Comparison of ENCODE assay signal across 8 mouse cellular contexts in genomic region chr9:65101686-65102376, GRCm38 (mm10). TPM values are rescaled to one million over a fixed set of nuclear protein-coding genes. Genes with fewer than 3 reads are reported as not detected.
DNase-seq lines count a peak whose midpoint lies in the region; ATAC-seq and TF ChIP-seq lines count a peak whose summit lies in the region.

No protein-coding gene starts in this region.

- H3K4me1 ChIP-seq in lung, postnatal 0 days (ENCODE audit: insufficient read depth, low read depth, low read length): peaks cover 8% of the 10 kb centered on the region

- peak; percentile 52 for ATAC-seq in lung, postnatal 0 days

- H3K9ac ChIP-seq in lung, postnatal 0 days (replicated peaks; ENCODE audit: low read depth): 0 out of 2 replicates have a peak overlapping the region, but pooled peaks have one; percentile 23

- no peak for TF ChIP-seq EP300 in lung, postnatal 0 days (IDR thresholded peaks at IDR 0.05)

- peak; percentile 49 for DNase-seq in urinary bladder, postnatal 14 days (ENCODE audit: low spot score)
- DNase-seq in urinary bladder, postnatal 10 days (ENCODE audit: low spot score): no peak
- DNase-seq in embryo, embryonic 11 days: peak; percentile 70
- peak; percentile 38 to 43 for DNase-seq in gastrocnemius, postnatal 36 days
- DNase-seq in kidney, postnatal 14 days: peak; percentile 25
- peak; percentile 25 for DNase-seq in lung, postnatal 0 days (ENCODE audit: low spot score)
- peak; percentile 33 to 44 for DNase-seq in right cerebral cortex, adult 2 months (ENCODE audit: low spot score in 2 of 2)
- no peak for DNase-seq in thymus, postnatal 4 days

- H3K4me2 ChIP-seq in lung, postnatal 0 days (replicated peaks; ENCODE audit: low read depth, low read length): peak overlapping the region; percentile 99

- intact Hi-C loops in gastrocnemius, postnatal 36 days (cut with DNase I): no loop called here

- no peaks in the 10 kb centered on the region for H3K36me3 ChIP-seq in lung, postnatal 0 days (ENCODE audit: insufficient read depth, low read length)

- 0% methylated on average over 27 of the region's 39 CpGs for WGBS in lung, postnatal 0 days

- H3K27me3 ChIP-seq in lung, postnatal 0 days (replicated peaks; ENCODE audit: insufficient read depth, low read length): no peaks in the 10 kb centered on the region

- H3K4me3 ChIP-seq in lung, postnatal 0 days (ENCODE audit: low read depth, low read length): peak overlapping the region; percentile 56

- H3K27ac ChIP-seq in lung, postnatal 0 days (ENCODE audit: low read length): no peak overlapping the region

- no peak for TF ChIP-seq CTCF in lung, postnatal 0 days (IDR thresholded peaks at IDR 0.05)

- no peaks in the 10 kb centered on the region for H3K9me3 ChIP-seq in lung, postnatal 0 days (ENCODE audit: low read length)

RNA-seq across cellular contexts. Expression of gene Igdcc4, which starts 0.5 kb away (rescaled TPM):
- 10 to 100 TPM; 24.4 to 26.6 TPM for total RNA-seq in gastrocnemius, postnatal 36 days (2021)
- 1.7 and 1.8 TPM in 2 replicates for polyA plus RNA-seq in lung, postnatal 0 days (2015; fragmentation: Nextera tagmentation; extraction: Ambion mirVana)

RNA-seq across cellular contexts. Expression of gene Igdcc3, which starts 39.2 kb away (rescaled TPM):
- total RNA-seq in gastrocnemius, postnatal 36 days (2021): under 1 TPM; 0.10 to 0.26 TPM
- polyA plus RNA-seq in lung, postnatal 0 days (2015; fragmentation: Nextera tagmentation; extraction: Ambion mirVana): 0.33 and 0.67 TPM in 2 replicates

Comparison
In these comparisons a context has a peak if more than half of its experiments do, and no peak if none do; other contexts are left out.
1. DNase-seq: peak in urinary bladder, postnatal 14 days (single experiment), embryo, embryonic 11 days (single experiment), gastrocnemius, postnatal 36 days (2 of 2), kidney, postnatal 14 days (single experiment), lung, postnatal 0 days (single experiment) and right cerebral cortex, adult 2 months (2 of 2); none in urinary bladder, postnatal 10 days (single experiment) and thymus, postnatal 4 days (single experiment).